In the genomic region with DNA sequence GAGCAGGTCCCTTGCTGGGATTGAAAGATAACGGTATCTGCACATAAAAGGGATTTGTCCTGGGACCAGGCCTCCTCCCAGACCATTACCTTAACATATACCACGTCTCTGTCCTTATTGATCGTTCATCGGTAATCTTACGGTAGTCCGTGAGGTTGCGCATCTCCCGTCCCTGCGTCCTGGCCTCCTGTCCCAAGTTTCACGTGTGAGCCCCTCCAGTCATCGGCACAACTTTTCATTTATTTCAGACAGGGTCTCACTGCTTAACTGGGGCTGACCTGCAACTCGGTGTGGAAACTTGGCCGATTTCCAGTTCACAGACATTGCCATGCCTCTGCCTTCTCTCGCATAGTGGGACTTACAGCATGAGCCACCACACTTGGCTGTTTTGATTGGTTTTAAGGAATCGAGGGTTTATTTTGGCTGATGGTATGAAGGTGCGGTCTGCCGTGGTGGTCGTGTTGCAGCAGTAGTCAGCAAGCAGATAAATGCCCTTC, we compare ENCODE assay signal across 8 mouse cellular contexts. TPM values are rescaled to one million over a fixed set of nuclear protein-coding genes. Genes with fewer than 3 reads are reported as not detected.
DNase-seq lines count a peak whose midpoint lies in the region; ATAC-seq lines count a peak whose summit lies in the region.

No protein-coding gene starts in this region.

- H3K27me3 ChIP-seq in lung, embryonic 16.5 days (ENCODE audit: control insufficient read depth, insufficient read depth, low read depth, low read length) = no peaks in the 10 kb centered on the region
- H3K27me3 ChIP-seq in embryonic facial prominence, embryonic 13.5 days = no peaks in the 10 kb centered on the region
- H3K27me3 ChIP-seq in limb, embryonic 11.5 days (ENCODE audit: control insufficient read depth, insufficient read depth, low read length) = no peaks in the 10 kb centered on the region

- no peak for DNase-seq in lung, postnatal 25 days (ENCODE audit: low spot score)
- DNase-seq in limb, embryonic 11.5 days (ENCODE audit: low spot score) = no peak
- DNase-seq in skeletal muscle tissue, adult 2 months (ENCODE audit: low read depth, low spot score) = peak; percentile 51
- no peak for DNase-seq in urinary bladder, adult 2 months (ENCODE audit: low spot score)
- DNase-seq in layer of hippocampus, postnatal 14 days (ENCODE audit: low spot score in 2 of 2) = no peak
- DNase-seq in adrenal gland, postnatal 14 days = no peak

- 1% methylated on average over 18 of the region's 18 CpGs for WGBS in lung, embryonic 16.5 days
- 3% methylated on average over 18 of the region's 18 CpGs for WGBS in embryonic facial prominence, embryonic 13.5 days
- 3% methylated on average over 18 of the region's 18 CpGs for WGBS in limb, embryonic 11.5 days

- H3K4me3 ChIP-seq in lung, embryonic 16.5 days (ENCODE audit: low read length) = peak overlapping the region; percentile 84
- H3K4me3 ChIP-seq in embryonic facial prominence, embryonic 13.5 days = peak overlapping the region; percentile 93
- peak overlapping the region; percentile 97 for H3K4me3 ChIP-seq in limb, embryonic 11.5 days (ENCODE audit: low read depth, low read length)

- H3K27ac ChIP-seq in lung, embryonic 16.5 days (ENCODE audit: low read length) = peak overlapping the region; percentile 96
- H3K27ac ChIP-seq in embryonic facial prominence, embryonic 13.5 days = peak overlapping the region; percentile 97
- peak overlapping the region; percentile 91 for H3K27ac ChIP-seq in limb, embryonic 11.5 days (replicated peaks; ENCODE audit: low read depth, low read length)

- no peak for ATAC-seq in lung, embryonic 16.5 days (ENCODE audit: low read depth)
- ATAC-seq in embryonic facial prominence, embryonic 13.5 days (ENCODE audit: insufficient number of reproducible peaks, insufficient read depth, low FRiP score, low TSS enrichment, low read depth) = no peak
- ATAC-seq in limb, embryonic 11.5 days (ENCODE audit: insufficient number of reproducible peaks, low FRiP score, low TSS enrichment, low read depth) = no peak

- H3K9ac ChIP-seq in lung, embryonic 16.5 days (ENCODE audit: low read length) = peak overlapping the region; percentile 97
- H3K9ac ChIP-seq in embryonic facial prominence, embryonic 13.5 days = peak overlapping the region; percentile 99
- H3K9ac ChIP-seq in limb, embryonic 11.5 days (ENCODE audit: low read length) = peak overlapping the region; percentile 95

- H3K36me3 ChIP-seq in lung, embryonic 16.5 days (ENCODE audit: control insufficient read depth, insufficient read depth, low read length) = peaks cover 41% of the 10 kb centered on the region
- peaks cover 63% of the 10 kb centered on the region for H3K36me3 ChIP-seq in embryonic facial prominence, embryonic 13.5 days
- peaks cover 40% of the 10 kb centered on the region for H3K36me3 ChIP-seq in limb, embryonic 11.5 days (ENCODE audit: control insufficient read depth, insufficient read depth, low read length)

- peaks cover 16% of the 10 kb centered on the region for H3K4me1 ChIP-seq in lung, embryonic 16.5 days (replicated peaks; ENCODE audit: control insufficient read depth, insufficient read depth, low read length)
- H3K4me1 ChIP-seq in embryonic facial prominence, embryonic 13.5 days = peaks cover 27% of the 10 kb centered on the region
- peaks cover 15% of the 10 kb centered on the region for H3K4me1 ChIP-seq in limb, embryonic 11.5 days (ENCODE audit: control insufficient read depth, insufficient read depth, low read length)

- no peaks in the 10 kb centered on the region for H3K9me3 ChIP-seq in lung, embryonic 16.5 days (ENCODE audit: control insufficient read depth, low read length)
- no peaks in the 10 kb centered on the region for H3K9me3 ChIP-seq in embryonic facial prominence, embryonic 13.5 days
- H3K9me3 ChIP-seq in limb, embryonic 11.5 days (ENCODE audit: control insufficient read depth, low read length) = no peaks in the 10 kb centered on the region

- peak overlapping the region; percentile 80 for H3K4me2 ChIP-seq in lung, embryonic 16.5 days (ENCODE audit: low read depth, low read length)
- peak overlapping the region; percentile 83 for H3K4me2 ChIP-seq in embryonic facial prominence, embryonic 13.5 days
- peak overlapping the region; percentile 88 for H3K4me2 ChIP-seq in limb, embryonic 11.5 days (ENCODE audit: low read depth, severe bottlenecking)

RNA-seq across cellular contexts. Expression of gene Plekhj1, which starts 0.7 kb away (rescaled TPM):
- 92.7 and 100 TPM in 2 replicates for polyA plus RNA-seq in lung, embryonic 16.5 days (2015; fragmentation: Nextera tagmentation; extraction: Ambion mirVana)
- polyA plus RNA-seq in embryonic facial prominence, embryonic 13.5 days (2015; fragmentation: Nextera tagmentation; extraction: Ambion mirVana) = 118 and 125 TPM in 2 replicates
- 141 and 145 TPM in 2 replicates for polyA plus RNA-seq in limb, embryonic 11.5 days (2014; fragmentation: Nextera tagmentation; extraction: Ambion mirVana)
- polyA plus RNA-seq in urinary bladder, adult 2 months (2012; rRNA removed) = 60.6 and 79.2 TPM in 2 replicates
- 10 to 100 TPM; 57.1 to 57.8 TPM for total RNA-seq in layer of hippocampus, postnatal 14 days (2021)
- total RNA-seq in adrenal gland, postnatal 14 days (2021) = 59.5 and 71.1 TPM in 2 replicates

RNA-seq across cellular contexts. Expression of gene Sf3a2, which starts 1.1 kb away (rescaled TPM):
- 60.9 and 75.7 TPM in 2 replicates for polyA plus RNA-seq in lung, embryonic 16.5 days (2015; fragmentation: Nextera tagmentation; extraction: Ambion mirVana)
- 75.6 and 78.9 TPM in 2 replicates for polyA plus RNA-seq in embryonic facial prominence, embryonic 13.5 days (2015; fragmentation: Nextera tagmentation; extraction: Ambion mirVana)
- 122 and 130 TPM in 2 replicates for polyA plus RNA-seq in limb, embryonic 11.5 days (2014; fragmentation: Nextera tagmentation; extraction: Ambion mirVana)
- polyA plus RNA-seq in urinary bladder, adult 2 months (2012; rRNA removed) = 47.0 and 47.7 TPM in 2 replicates
- 10 to 100 TPM; 41.0 to 45.9 TPM for total RNA-seq in layer of hippocampus, postnatal 14 days (2021)
- 47.6 and 52.2 TPM in 2 replicates for total RNA-seq in adrenal gland, postnatal 14 days (2021)

RNA-seq across cellular contexts. Expression of gene Amh, which starts 5.9 kb away (rescaled TPM):
- 0.13 TPM in 1 of 2 replicates, not detected in the other for polyA plus RNA-seq in lung, embryonic 16.5 days (2015; fragmentation: Nextera tagmentation; extraction: Ambion mirVana)
- not detected in 2 replicates for polyA plus RNA-seq in embryonic facial prominence, embryonic 13.5 days (2015; fragmentation: Nextera tagmentation; extraction: Ambion mirVana)
- polyA plus RNA-seq in limb, embryonic 11.5 days (2014; fragmentation: Nextera tagmentation; extraction: Ambion mirVana) = not detected in 2 replicates
- 0.40 and 0.62 TPM in 2 replicates for polyA plus RNA-seq in urinary bladder, adult 2 months (2012; rRNA removed)
- total RNA-seq in layer of hippocampus, postnatal 14 days (2021) = 1 to 10 TPM; 2.4 to 2.9 TPM
- total RNA-seq in adrenal gland, postnatal 14 days (2021) = 0.74 and 0.94 TPM in 2 replicates

RNA-seq across cellular contexts. Expression of gene Jsrp1, which starts 14.2 kb away (rescaled TPM):
- 1.3 and 2.6 TPM in 2 replicates for polyA plus RNA-seq in lung, embryonic 16.5 days (2015; fragmentation: Nextera tagmentation; extraction: Ambion mirVana)
- 0.76 and 2.2 TPM in 2 replicates for polyA plus RNA-seq in embryonic facial prominence, embryonic 13.5 days (2015; fragmentation: Nextera tagmentation; extraction: Ambion mirVana)
- 0.40 and 0.96 TPM in 2 replicates for polyA plus RNA-seq in limb, embryonic 11.5 days (2014; fragmentation: Nextera tagmentation; extraction: Ambion mirVana)
- 1.0 and 1.3 TPM in 2 replicates for polyA plus RNA-seq in urinary bladder, adult 2 months (2012; rRNA removed)
- 1 to 10 TPM; 2.1 to 2.6 TPM for total RNA-seq in layer of hippocampus, postnatal 14 days (2021)
- total RNA-seq in adrenal gland, postnatal 14 days (2021) = 2.8 and 3.1 TPM in 2 replicates

RNA-seq across cellular contexts. Expression of gene Oaz1, which starts 27.3 kb away (rescaled TPM):
- polyA plus RNA-seq in lung, embryonic 16.5 days (2015; fragmentation: Nextera tagmentation; extraction: Ambion mirVana) = 1,799 and 1,972 TPM in 2 replicates
- polyA plus RNA-seq in embryonic facial prominence, embryonic 13.5 days (2015; fragmentation: Nextera tagmentation; extraction: Ambion mirVana) = 1,868 and 1,916 TPM in 2 replicates
- polyA plus RNA-seq in limb, embryonic 11.5 days (2014; fragmentation: Nextera tagmentation; extraction: Ambion mirVana) = 2,003 and 2,108 TPM in 2 replicates
- polyA plus RNA-seq in urinary bladder, adult 2 months (2012; rRNA removed) = 566 and 709 TPM in 2 replicates
- total RNA-seq in layer of hippocampus, postnatal 14 days (2021) = 100 to 1,000 TPM; 429 to 450 TPM
- total RNA-seq in adrenal gland, postnatal 14 days (2021) = 734 and 741 TPM in 2 replicates
